Mouse (Mus musculus) thymus, postnatal 25 days (tissue): ENCODE results near the gene Olfr843.

Source experiments
- DNase-seq: peaks from one replicate; pipeline ENCODE4 v3.0.0; 2022

Olfr843 gene

DNA sequence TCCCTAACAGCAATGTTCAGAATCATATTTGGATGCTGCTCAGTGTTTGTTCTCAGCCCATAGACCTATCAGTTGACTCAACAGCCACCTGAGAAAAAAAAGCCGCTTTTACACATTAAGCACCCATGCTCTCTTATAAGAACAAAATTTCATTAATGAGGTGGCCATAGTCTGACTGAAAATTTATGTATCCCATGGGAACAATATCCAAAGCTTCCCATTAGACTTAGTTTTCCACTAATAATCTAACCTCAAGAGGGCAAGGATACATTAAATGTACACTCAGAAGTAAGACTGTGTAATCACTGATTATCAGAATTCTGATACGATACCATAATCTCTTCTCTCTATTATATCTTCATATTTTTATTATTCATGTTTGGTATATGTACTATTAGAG is at the start of gene Olfr843:
Olfr843 (minus strand) TSS at position 101 of the 400 bp plus-strand sequence.
- no peak for DNase-seq
